Mouse (Mus musculus) layer of hippocampus, adult 9-11 months (tissue): ENCODE measurements at regions not wholly inside any gene's neighbourhood (a gene's known extent, or its start where the extent isn't known, plus 50 kb on each side); places are given as distances from the start of the nearest gene placed in this dataset.
A peak's percentile ranks its signal among the peaks of the same experiment; 100 is the strongest.

Experiments used
- DNase-seq: peaks from one replicate; pipeline ENCODE4 v3.0.0; 2022

DNA sequence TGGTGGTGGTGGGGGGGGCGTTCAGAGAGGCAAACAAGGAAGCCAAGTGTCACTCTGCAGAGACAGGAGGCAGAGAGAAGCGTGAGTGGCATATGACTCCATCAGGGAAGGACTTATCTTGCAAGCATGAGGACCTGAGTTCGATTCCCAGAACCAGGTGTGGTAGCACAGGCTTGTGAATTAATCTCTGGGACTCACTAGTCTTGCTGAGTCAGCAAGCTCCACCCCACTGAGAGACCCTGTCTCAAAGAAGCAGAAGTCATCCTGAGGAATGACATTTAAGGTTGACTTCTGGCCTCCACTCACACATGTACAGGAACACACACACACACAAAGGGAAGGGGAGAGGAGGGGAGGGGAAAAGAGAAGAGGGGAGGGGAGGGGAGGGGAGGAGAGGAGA is 156.5 kb downstream of the Rplp1 start:
- DNase-seq: no peak

DNA sequence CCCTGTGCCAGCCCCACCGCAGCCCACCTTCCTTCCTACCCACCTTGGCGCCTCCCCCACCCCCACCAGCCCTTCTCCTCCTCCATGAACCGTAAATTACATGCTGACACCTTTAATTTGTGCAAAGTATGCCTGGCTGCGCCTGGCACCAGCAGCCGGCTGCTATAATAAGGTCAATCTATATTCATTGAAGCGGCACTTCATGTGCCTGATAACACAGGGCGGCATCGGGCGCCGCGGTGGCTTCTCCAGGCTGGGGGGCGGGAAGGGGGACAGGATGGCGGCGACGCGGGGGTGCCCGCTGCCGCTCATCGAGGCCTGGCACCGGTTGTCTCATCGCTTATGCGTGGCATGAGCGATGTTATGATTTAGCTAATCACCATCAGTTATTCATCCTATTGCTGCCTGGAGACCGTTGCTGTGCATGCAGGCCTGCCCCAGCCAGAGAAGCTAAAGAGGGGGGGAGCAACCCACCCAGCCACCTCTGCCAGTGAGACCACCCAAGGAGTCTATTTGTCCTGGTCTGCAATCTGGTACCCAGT is 157.5 kb downstream of the Rplp1 start:
- DNase-seq: peak; percentile 30

GRCm38 (mm10) chr9:61756224-61756800 is 158.0 kb downstream of the Rplp1 start:
- no peak for DNase-seq

- no peak for DNase-seq
Observed at GRCm38 (mm10) chr9:61755311-61755710, 159.0 kb downstream of the Rplp1 start.

DNA sequence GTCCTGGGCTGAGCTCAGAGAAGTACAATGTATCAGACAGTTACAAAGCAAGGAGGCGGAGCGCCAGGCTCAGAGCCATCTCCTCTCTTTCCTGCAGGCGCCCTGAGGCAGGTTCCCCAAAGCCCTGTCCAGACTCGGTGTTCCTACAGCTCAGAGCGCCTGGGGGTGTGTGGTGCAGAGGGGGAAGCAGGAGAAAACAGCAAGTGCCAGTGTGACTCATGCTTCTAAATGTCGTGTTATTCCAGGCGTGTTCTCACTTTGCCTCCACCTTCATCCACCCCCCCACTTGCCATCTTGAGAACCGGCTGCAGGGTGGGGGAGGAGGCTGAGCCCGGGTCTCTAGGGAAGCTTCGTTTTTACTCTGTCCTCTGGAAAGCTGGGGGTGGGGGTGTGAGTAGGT is 160.5 kb downstream of the Rplp1 start:
- DNase-seq: peak; percentile 85

DNA sequence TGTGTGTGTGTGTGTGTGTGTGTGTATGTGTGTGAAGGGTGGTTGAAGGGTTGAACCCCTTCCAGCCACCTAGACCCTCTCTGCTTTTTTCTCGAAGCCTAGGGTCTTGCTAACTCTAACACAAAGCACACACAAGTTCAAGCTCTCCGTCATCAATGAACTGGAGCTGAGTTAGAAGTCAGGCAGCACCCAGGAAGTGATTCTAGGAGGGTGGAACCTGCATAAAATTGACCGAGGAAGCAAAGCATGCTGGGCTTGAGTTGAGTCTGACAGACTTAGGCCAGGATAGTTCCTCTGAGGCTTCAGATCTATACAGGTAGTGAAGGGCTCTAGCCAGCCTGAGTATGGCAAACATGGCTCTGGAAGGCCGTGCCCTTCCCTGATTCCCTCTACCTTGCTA is 165.1 kb downstream of the Rplp1 start:
- no peak for DNase-seq

GRCm38 (mm10) chr9:61748416-61748815 is 165.9 kb downstream of the Rplp1 start:
- no peak for DNase-seq

DNA sequence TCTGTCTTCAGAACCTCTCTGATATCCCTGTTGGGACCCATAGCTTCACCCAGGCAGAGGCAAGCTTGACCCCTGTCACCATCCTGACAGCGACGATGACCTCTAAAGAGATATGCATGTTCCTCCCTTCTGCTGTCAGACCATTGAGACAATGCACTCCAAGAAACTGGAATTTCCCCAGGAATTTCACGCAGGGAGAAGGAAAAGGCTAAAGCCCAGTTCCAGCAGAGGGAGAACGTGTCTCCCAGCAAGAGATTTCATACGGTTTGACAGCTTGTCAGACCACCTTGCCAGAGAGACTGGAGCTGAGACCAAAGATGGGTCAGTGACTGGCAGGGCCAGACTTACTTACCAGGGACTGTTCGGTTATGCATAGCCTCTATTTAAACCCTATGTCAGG is 167.9 kb downstream of the Rplp1 start:
- no peak for DNase-seq

GRCm38 (mm10) chr9:61745301-61745801 is 169.0 kb downstream of the Rplp1 start:
- peak; percentile 52 for DNase-seq

DNA sequence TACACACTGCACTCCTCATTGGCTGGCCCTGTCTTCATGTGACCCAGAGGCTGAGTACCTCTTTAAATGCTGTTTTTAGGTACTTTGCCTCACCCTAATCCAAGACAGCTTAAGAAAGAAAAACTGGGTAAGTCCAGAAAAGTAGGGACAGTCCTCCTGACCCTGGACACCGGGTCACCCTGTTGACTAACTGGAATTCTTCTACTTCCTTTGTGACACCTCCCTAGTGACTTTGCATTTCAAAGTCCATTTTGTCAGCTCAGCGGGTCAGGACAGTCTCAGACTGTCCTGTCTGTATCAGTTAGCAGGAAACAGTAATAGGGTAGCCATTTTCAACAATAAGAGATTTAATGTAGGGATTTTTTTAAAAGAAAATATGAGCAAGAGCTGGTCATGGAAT is 180.8 kb downstream of the Rplp1 start:
- DNase-seq: no peak

DNA sequence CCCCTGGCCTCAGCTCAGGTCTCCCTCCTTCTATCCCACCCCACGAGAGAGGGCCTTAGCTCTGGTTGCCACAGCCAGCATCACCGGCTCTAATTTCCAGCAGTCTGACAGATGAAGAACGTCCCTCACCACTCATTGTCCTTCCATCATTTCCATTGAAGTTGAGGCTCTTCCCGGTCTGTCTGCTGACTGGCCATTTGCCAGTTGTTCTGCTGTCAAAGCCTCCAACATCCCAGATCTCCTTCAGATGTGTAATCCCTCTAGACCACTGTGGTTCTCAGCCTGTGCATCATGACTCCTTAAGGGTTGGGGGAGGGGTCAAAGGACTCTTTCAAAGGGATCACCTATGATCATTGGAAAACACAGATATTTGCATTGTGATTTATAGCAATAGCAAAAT is 181.6 kb downstream of the Rplp1 start:
- no peak for DNase-seq

GRCm38 (mm10) chr9:61728115-61728514 is 186.2 kb downstream of the Rplp1 start:
- DNase-seq: no peak

DNA sequence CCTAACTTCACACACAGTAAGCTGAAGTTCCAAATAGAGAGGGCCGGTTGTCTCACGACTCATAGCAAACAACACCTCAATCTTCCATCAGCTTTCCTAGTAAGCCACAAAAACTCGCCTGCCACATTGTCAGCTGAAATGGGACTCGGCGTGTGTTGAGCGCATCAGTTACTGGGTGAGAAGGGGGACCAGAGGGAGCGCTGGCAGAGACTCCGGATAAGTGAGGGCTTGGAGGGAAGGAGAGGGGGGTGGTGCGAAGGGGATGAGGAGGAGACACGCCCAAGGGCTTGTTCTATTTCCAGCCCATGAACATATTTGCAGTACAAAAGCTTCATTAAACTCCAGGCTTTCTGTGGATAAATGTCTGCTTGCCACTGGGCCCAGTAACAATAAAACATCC is 186.7 kb downstream of the Rplp1 start:
- no peak for DNase-seq

- no peak for DNase-seq
Observed at GRCm38 (mm10) chr9:61724070-61724469, 190.3 kb downstream of the Rplp1 start.

- no peak for DNase-seq
Observed at GRCm38 (mm10) chr9:61723021-61723581, 191.2 kb downstream of the Rplp1 start.

DNA sequence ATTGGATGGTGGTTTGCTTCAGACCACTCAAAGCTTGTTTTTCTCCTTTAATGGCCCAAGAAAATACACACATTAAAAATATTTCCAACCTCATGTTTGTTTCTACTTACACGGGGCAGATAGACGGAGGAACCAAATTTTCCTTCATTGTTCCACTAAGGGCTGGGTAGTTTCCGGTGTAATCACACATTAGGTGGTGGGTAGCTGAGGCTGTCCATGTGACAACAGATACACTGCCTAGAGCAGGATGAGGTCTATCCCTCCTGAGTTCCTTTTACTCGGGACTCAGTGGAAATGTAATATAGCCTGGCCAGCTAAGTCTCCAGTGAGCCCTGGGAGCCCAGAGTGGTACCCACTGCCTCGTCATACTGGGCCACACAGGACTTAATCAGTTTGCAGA is 192.5 kb downstream of the Rplp1 start:
- DNase-seq: no peak

DNA sequence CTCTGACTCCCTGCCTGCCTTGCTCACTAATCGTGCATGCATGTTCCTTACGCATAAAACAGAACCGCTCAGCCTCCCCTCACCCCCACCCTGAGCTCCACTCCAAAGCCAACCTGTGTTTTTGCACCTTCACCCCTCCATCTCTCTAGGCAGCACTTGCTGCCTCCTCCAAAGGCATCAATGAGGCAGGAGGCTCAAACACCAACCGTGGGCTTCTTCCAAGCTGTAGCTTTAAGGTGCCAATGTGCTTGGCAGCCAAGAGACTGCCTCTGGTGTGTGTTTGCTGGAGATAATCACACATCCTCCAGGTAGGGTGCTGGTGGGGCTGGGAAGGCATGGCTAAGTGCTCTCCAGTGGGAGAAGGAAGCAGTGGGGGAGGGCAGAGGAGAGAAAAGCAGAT is 193.3 kb downstream of the Rplp1 start:
- no peak for DNase-seq

GRCm38 (mm10) chr9:61720206-61720605 is 194.1 kb downstream of the Rplp1 start:
- DNase-seq: no peak

- no peak for DNase-seq
Observed at GRCm38 (mm10) chr9:61716751-61717150, 197.6 kb downstream of the Rplp1 start.

DNA sequence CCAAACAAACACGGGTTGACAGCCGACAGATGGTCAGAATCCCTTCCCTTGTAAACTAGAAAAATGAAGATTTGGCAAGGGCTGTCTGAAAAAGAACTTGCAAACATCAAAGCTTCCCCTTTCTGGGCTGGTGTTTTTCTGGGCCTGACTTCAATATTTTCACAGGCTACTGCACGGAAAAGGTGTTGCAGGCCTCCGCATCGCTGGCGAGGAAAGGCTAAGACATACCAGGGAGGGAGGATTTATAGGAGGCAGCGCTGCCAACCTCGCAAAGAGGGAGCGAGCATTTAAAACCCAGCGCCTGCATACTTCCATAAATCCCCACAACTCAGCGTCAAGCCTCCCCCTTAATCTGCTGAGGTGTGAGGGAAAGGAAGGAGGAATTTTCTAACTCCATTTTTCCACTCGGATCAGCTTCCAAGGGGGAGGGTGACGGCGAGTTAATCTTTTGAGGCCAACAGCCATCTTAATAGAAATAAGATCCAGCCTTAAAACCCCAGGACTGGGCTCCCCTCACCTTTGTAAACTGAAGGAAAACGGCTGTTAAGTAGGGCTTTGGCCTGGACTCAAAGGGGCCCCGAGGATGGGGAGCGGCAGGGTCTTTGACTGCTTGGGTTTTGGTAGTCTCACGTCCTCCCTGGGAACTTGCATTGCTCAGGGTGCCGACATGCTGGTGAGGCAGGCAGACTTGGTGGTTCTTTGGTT is 199.9 kb downstream of the Rplp1 start:
- peak; percentile 20 for DNase-seq

DNA sequence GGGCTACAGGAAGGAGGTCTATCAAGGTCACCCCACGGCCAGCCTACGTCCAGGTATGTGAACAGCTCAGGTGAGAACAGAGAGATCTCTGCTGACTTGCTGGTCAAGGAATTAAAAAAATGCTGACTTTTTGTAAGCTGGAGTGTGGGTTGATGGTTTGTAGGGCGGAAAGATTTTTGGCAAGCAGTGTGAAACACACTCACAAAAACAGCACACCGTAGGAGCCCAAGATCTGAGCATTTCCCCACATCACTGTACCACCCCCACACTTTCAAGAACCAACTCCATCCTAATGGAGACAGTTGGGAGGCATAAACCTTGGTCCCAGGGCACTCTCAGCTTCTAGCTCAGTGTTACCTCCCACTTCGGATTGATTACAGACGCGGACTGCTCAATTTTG is 200.5 kb downstream of the Rplp1 start:
- no peak for DNase-seq

DNA sequence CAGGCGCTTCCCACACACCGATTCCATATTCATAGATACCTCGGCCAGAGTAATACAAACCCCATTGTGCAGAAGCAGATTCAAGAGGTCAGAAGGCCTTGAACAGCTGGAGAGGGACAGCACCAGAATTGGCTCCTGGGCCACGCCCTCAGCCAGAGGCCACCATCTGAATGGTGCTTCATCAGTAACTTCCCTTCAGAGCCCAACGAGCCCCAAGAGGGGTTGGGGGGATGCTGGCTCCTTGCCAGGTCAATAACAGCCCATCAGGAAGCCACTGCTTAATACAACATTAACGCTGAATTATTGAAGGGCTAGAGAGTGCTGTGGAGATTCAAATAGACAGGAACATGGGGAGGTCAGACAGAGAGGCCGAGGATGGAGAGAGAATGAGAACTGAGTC is 203.0 kb downstream of the Rplp1 start:
- no peak for DNase-seq

DNA sequence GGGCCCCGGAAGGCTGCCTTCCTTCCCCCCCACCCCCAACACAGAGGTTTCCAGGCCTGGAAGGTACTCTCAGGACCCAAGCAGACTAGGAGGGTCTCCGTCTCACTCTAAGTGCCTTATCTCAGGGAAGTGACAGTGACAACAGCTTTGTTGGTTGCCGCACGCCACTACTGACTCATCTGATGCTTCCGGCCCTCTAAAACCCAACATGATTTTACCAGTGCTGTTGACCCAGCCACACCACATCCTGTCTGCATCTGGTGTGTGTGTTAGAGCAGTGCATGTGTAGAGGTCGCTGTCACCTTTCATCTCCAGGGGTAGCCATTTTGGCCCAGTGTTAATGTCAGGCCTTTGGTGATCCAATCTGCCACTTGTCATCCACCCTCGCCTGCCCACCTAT is 206.5 kb downstream of the Rplp1 start:
- DNase-seq: no peak

DNA sequence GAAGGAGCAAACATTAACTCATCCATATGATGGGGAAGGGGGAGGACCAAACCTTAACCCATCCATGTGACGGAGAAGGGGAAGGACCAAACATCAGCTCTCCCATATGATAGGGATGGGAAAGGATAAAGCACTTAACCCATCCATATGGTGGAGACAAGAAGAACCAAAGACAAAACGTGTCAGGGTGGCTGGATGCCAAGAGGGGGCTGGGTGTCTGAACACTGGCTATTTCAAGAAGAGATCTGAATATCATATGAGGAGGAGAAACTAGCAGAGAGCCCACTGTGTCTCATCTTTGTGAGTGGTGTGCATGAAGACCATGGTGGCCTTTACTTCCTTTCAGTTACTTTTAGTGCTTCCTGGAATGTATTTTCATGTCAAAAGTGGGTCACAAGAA is 207.0 kb downstream of the Rplp1 start:
- no peak for DNase-seq
